Mouse (Mus musculus) megakaryocyte, embryonic 14.5 days (primary cell): ENCODE data around the gene Ttc21a. TPM values are rescaled to one million over a fixed set of nuclear protein-coding genes. Genes with fewer than 3 reads are reported as not detected.

ENCODE experiments used
- H3K27me3 ChIP-seq: replicated peaks from 2 replicates; pipeline ENCODE3; 2012; ENCODE audit warnings: inconsistent platforms
- H3K36me3 ChIP-seq: replicated peaks from 2 replicates; pipeline ENCODE3; 2012; ENCODE audit warnings: low read length, inconsistent platforms, mixed read lengths
- H3K4me1 ChIP-seq: 2 replicates; pipeline ENCODE4 v1.6.1; 2012; ENCODE audit warnings: inconsistent platforms
- H3K4me3 ChIP-seq: replicated peaks from 2 replicates; pipeline ENCODE3; 2012; ENCODE audit warnings: moderate library complexity, mild to moderate bottlenecking, inconsistent platforms
- H3K9me3 ChIP-seq: 2 replicates; pipeline ENCODE4 v1.6.1; 2012; ENCODE audit warnings: inconsistent platforms
- FLI1 ChIP-seq: IDR thresholded peaks from 2 replicates; pipeline ENCODE4 v1.6.1; 2012; ENCODE audit warnings: low read length, inconsistent platforms, mixed read lengths
- GATA1 ChIP-seq: IDR thresholded peaks from 3 replicates; pipeline ENCODE4 v1.6.1; 2012; ENCODE audit warnings: mixed read lengths, low read length, inconsistent platforms, borderline replicate concordance
- polyA plus RNA-seq: library from polyadenylated mRNA; stranded (reverse); fragments of >175 nt; gene quantifications from 2 replicates; pipeline ENCODE4 v1.2.3, GENCODE M21; 2012; ENCODE audit warnings: low replicate concordance; ENCODE audit not compliant: insufficient read depth

Ttc21a gene
- polyA plus RNA-seq, 1 experiment, result 0.26 TPM

- Histone ChIP-seq H3K9me3 (no peaks in the 10 kb centered on the region), H3K4me3 (peak overlapping the region; percentile 30), H3K27me3 (peaks cover 15% of the 10 kb centered on the region), H3K4me1 (peaks cover 53% of the 10 kb centered on the region), H3K36me3 (peaks cover 10% of the 10 kb centered on the region)
- TF ChIP-seq FLI1 (no peak), GATA1 (no peak)
Measured at GRCm38 (mm10) chr9:119964206-119964605, 26.8 kb downstream of the Ttc21a start.

GRCm38 (mm10) chr9:119965186-119965585 lies 27.8 kb downstream of the Ttc21a start:
- no peak overlapping the region for H3K4me3 ChIP-seq
- H3K4me1 ChIP-seq, result peaks cover 55% of the 10 kb centered on the region
- H3K36me3 ChIP-seq, result peaks cover 20% of the 10 kb centered on the region
- peaks cover 15% of the 10 kb centered on the region for H3K27me3 ChIP-seq
- TF ChIP-seq GATA1 (no peak), FLI1 (no peak)
- H3K9me3 ChIP-seq, result no peaks in the 10 kb centered on the region

GRCm38 (mm10) chr9:119966221-119966910 lies 29.0 kb downstream of the Ttc21a start:
- H3K27me3 ChIP-seq, result peaks cover 7% of the 10 kb centered on the region
- H3K4me3 ChIP-seq, result no peak overlapping the region
- H3K4me1 ChIP-seq, result peaks cover 67% of the 10 kb centered on the region
- H3K36me3 ChIP-seq, result peaks cover 31% of the 10 kb centered on the region
- H3K9me3 ChIP-seq, result no peaks in the 10 kb centered on the region
- TF ChIP-seq FLI1, result no peak
- no peak for TF ChIP-seq GATA1

GRCm38 (mm10) chr9:119969811-119970210 lies 32.4 kb downstream of the Ttc21a start:
- Histone ChIP-seq H3K36me3 (peaks cover 66% of the 10 kb centered on the region), H3K4me3 (no peak overlapping the region), H3K4me1 (peaks cover 50% of the 10 kb centered on the region), H3K9me3 (no peaks in the 10 kb centered on the region), H3K27me3 (peaks cover 2% of the 10 kb centered on the region)
- no peak for TF ChIP-seq GATA1
- no peak for TF ChIP-seq FLI1

- Histone ChIP-seq H3K4me3 (no peak overlapping the region), H3K36me3 (peaks cover 70% of the 10 kb centered on the region)
Measured at GRCm38 (mm10) chr9:119970221-119970620, 32.8 kb downstream of the Ttc21a start.

GRCm38 (mm10) chr9:119970763-119971656 lies 33.6 kb downstream of the Ttc21a start:
- peaks cover 44% of the 10 kb centered on the region for H3K4me1 ChIP-seq
- no peak overlapping the region for H3K4me3 ChIP-seq
- H3K27me3 ChIP-seq, result peaks cover 2% of the 10 kb centered on the region
- H3K36me3 ChIP-seq, result peaks cover 72% of the 10 kb centered on the region
- H3K9me3 ChIP-seq, result no peaks in the 10 kb centered on the region
- TF ChIP-seq GATA1, result no peak
- no peak for TF ChIP-seq FLI1

More at GRCm38 (mm10) chr9:119970221-119970620, 32.8 kb downstream of the Ttc21a start:
- peaks cover 2% of the 10 kb centered on the region for H3K27me3 ChIP-seq
- H3K4me1 ChIP-seq, result peaks cover 50% of the 10 kb centered on the region
- TF ChIP-seq FLI1 (no peak), GATA1 (no peak)
- H3K9me3 ChIP-seq, result no peaks in the 10 kb centered on the region

- peaks cover 75% of the 10 kb centered on the region for H3K36me3 ChIP-seq
- TF ChIP-seq GATA1 (no peak), FLI1 (no peak)
Measured at GRCm38 (mm10) chr9:119972166-119972565, 34.8 kb downstream of the Ttc21a start.

GRCm38 (mm10) chr9:119972582-119972981 lies 35.2 kb downstream of the Ttc21a start:
- no peaks in the 10 kb centered on the region for H3K27me3 ChIP-seq
- peaks cover 75% of the 10 kb centered on the region for H3K36me3 ChIP-seq
- peaks cover 53% of the 10 kb centered on the region for H3K4me1 ChIP-seq
- H3K9me3 ChIP-seq, result no peaks in the 10 kb centered on the region
- no peak overlapping the region for H3K4me3 ChIP-seq
- no peak for TF ChIP-seq GATA1
- TF ChIP-seq FLI1, result no peak

More at GRCm38 (mm10) chr9:119972166-119972565, 34.8 kb downstream of the Ttc21a start:
- peaks cover 51% of the 10 kb centered on the region for H3K4me1 ChIP-seq
- peaks cover under 1% of the 10 kb centered on the region for H3K27me3 ChIP-seq
- H3K9me3 ChIP-seq, result no peaks in the 10 kb centered on the region
- H3K4me3 ChIP-seq, result no peak overlapping the region

- Histone ChIP-seq H3K4me1 (peaks cover 54% of the 10 kb centered on the region), H3K4me3 (no peak overlapping the region), H3K36me3 (peaks cover 75% of the 10 kb centered on the region), H3K27me3 (no peaks in the 10 kb centered on the region), H3K9me3 (no peaks in the 10 kb centered on the region)
- TF ChIP-seq FLI1, result no peak
- TF ChIP-seq GATA1, result no peak
Measured at GRCm38 (mm10) chr9:119973281-119973680, 35.9 kb downstream of the Ttc21a start.
